Mouse (Mus musculus) spleen, postnatal 10 days (tissue): ENCODE measurements around the gene Lhx2.

Source experiments
- DNase-seq, 2 experiments: peaks; one replicate each; pipeline ENCODE4 v3.0.0; 2021 to 2022; ENCODE audit warnings: low spot score in 2 of 2

Lhx2 gene

GRCm38 (mm10) chr2:38405356-38405755, 66.3 kb downstream of the Lhx2 start:
- no peak for DNase-seq

GRCm38 (mm10) chr2:38409309-38409708, 70.2 kb downstream of the Lhx2 start:
- DNase-seq = no peak

DNA sequence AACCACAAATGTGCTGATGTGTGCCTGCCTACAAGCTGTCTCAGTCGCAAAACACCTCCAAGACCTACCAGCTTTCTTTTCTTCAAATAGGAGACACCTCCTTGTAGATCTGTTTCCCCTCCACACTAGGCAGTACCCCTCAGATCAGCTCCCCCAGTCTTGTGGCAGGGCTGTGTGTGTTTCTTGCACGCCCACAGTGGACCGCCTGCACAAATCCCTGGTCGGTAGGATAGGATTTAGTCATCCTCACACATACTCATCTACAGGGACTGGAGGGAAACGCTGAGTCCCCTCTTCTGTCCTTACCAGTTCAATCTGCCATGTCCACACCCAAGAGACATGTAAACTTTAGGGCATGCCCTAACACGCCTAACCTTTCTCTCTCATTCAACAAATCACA, 71.1 kb downstream of the Lhx2 start:
- DNase-seq = no peak

DNA sequence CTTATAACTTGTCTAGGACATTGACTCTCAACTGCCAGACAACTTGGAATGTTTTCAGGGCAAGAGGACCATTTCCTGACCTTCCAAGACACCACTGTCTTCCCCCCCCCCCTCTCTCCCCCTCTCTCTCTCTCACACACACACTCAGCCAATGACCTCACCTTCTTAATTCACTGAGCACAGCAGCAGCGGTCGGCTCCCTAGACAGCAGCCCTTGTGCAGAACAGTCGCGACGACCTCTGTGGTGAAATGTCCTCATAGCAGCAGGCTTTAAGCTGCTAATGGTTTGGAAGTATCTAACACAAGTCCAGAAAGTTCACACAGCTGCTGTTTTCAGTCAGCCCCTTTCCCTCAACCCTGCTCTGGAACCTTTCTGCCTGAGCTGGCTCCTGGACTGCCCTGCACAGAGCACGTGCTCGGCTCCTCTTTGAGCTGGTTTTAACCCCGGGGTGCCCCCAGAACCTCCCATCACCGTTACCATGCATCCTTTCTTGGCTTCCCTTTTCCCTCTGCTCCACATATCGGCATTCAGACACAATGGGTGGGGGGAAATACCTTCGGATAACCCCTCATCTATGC, 73.6 kb downstream of the Lhx2 start:
- DNase-seq = no peak

DNA sequence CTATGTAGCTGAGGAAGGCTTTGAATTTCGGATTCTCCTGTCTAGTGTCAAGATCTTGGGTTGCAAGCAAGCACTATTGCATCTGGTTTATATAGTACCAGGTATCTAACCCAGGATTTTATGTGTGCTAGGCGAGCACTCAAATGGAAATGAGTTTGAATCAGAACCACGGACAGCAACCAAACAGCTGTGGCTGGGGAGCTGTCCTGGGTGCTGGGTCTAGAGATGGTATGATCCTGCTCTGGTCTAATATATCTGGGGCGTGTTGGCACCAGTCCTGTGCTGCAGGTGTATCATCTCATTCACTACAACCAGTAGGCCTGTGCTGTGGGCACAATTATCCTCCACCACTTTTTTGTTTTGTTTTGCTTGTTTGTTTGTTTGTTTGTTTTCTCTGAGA, 78.9 kb downstream of the Lhx2 start:
- DNase-seq = peak in 1 of 2 experiments; percentile 53
